Mouse (Mus musculus) thymus, postnatal 4 days (tissue): ENCODE results near the gene Ckm.

Experiments used
- DNase-seq: peaks from one replicate; pipeline ENCODE4 v3.0.0; 2021

Gene Ckm

GRCm38 (mm10) chr7:19436276-19436675 is 31.7 kb downstream of the Ckm start:
- no peak for DNase-seq

DNA sequence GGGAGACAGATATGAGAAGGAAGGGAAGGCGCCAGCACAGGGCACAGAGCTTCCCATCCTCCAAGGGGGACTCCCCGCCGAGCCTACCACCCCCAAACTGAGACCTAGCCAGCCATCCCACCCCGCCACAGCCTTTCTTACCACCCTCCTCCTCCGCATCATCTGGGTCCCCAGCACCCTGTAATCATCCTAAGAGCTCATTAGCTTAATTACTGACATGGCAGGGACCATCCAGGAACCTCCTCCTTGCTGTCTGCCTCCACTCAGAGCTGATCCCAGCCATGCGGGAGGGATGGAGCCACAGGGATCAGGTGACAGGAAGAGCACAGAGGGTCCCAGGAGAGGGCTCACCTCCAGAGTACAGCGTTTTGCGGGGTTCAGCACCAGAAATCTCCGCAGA is 32.5 kb downstream of the Ckm start:
- no peak for DNase-seq

DNA sequence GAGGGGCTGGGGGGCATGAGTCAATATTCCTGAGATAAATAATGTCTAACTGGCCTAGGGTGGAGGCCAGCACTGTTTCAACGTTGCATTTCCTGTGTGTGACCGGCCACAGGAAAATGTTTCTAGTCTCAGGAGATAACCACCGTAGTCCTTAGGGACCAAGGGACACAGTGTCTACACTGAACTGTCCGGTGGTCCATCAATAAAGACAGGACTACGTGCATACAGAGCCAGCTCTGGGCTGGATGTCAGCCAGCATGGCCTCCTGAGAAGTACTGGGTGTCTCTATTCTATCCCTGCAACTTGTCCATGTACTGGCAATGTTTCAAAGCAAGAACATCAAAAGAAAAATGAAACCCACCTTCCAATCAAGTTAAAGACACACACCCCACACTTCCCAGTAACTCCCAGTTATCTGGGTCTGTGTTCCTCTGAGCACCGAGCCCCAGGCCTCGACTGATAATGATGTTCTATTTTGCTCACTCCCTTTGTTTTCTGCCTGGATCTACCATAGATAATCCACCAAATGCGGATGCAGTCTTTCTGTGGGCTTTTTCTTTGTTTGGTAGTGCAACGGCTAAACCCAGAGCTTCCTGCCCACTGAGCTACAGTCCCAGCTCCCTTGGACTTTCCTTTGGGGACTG is 37.0 kb downstream of the Ckm start:
- DNase-seq, result no peak

- peak; percentile 88 for DNase-seq
Measured at GRCm38 (mm10) chr7:19443344-19443743, 38.8 kb downstream of the Ckm start.

- DNase-seq, result no peak
Measured at GRCm38 (mm10) chr7:19444801-19445200, 40.2 kb downstream of the Ckm start.

DNA sequence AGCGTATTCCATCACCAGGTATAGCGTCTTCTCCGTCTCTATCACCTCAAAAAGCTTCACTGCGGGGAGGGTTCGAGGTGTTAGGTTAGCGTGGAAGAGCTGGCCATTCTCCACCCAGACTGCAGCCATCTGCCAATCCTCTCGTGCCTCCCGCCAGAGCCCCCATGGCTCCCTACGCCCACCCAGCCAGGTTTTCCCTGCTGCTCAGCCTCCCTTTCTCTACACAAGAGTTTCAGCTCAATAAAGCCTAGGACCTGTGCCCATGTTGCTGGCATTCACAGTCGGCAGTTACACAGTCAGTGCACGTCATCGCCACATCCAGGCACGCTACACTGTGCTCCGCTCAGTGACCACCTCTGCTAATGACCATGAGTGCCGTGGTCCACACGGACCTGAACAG is 43.1 kb downstream of the Ckm start:
- DNase-seq, result no peak

- DNase-seq, result no peak
Measured at GRCm38 (mm10) chr7:19449165-19449564, 44.6 kb downstream of the Ckm start.

GRCm38 (mm10) chr7:19455186-19455585 is 50.6 kb downstream of the Ckm start:
- no peak for DNase-seq

DNA sequence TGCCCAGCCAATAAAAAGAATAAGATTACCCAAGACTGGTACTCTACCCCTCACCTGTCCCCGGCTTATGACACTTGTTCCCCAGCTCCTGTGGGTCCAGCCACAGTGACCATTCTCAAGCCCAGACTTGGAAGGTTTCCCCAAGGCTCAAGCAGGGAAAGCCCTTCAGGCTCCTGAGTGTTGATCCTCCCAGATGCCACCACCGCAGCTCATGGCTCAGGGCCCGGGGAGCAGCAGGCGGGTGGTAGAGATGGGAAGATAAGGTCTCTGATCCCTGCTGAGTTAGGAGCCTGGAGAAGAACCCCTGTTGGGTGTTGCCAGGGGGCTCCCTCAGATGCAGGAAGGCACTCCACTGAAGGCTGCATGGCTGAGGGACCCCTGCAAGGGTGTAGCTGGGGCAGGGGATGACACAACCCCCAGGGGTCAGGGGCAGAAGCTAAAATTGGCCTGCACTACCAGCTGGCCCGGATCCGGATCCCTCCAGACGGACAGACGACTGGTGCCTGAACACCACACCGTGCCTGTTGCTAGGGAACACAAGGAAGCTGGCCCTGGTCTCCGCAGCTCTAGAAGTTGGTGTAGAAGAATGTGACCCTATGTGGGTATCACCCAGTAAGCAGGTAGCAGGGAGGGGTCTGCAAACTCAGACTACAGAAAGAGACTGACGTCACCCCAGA is 51.4 kb downstream of the Ckm start:
- DNase-seq, result no peak

DNA sequence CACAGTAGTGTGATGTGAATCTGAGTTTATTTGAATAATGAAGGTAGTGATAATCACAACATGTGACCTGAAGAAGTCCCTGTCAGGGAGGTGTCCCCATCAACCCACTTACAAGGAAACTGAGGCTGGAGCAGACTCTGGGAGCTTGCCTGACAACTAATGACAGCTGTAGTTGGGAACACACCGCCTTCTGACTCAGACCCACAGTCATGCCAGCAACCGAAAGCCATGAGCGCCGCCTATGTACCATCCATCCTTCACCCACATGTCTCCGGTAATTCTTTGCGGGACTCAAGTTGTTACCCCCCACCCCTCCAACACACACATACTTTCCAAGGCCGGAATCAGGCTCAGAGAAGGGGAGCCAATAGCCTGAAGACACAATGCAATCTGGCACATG is 52.1 kb downstream of the Ckm start:
- no peak for DNase-seq

GRCm38 (mm10) chr7:19457414-19458071 is 53.0 kb downstream of the Ckm start:
- DNase-seq, result no peak

GRCm38 (mm10) chr7:19458072-19458486 is 53.5 kb downstream of the Ckm start:
- DNase-seq, result peak; percentile 89

DNA sequence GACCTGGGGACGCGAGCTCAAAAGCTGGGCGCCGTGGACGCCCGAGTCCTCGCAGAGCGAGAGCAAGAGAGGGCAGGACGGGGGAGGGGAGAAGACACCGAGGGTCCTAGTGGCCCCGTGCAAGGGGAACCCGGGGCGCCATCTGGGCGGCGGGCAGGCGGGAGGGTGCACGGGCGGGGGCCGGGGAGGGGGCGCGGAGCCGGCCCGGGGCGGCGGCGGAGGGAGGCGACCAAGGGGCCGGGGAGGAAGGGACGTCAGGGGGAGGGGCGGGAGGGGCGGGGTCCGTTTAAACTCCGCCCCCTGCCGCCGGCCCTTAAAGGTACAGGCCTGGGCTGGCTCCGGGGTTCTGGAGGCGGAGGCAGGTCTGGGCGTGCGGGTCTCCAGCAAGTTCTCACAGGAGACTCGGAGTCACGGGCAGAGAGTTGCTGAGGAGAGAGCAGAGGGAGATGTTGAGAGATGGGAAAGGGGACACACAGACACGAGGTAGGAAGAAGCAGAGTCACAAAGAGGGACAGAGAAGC is 54.1 kb downstream of the Ckm start, which contains the start of gene Mark4:
Gene Mark4, minus strand, starts transcription at position 231 of the 521 bp plus-strand sequence.
- DNase-seq, result peak; percentile 86

DNA sequence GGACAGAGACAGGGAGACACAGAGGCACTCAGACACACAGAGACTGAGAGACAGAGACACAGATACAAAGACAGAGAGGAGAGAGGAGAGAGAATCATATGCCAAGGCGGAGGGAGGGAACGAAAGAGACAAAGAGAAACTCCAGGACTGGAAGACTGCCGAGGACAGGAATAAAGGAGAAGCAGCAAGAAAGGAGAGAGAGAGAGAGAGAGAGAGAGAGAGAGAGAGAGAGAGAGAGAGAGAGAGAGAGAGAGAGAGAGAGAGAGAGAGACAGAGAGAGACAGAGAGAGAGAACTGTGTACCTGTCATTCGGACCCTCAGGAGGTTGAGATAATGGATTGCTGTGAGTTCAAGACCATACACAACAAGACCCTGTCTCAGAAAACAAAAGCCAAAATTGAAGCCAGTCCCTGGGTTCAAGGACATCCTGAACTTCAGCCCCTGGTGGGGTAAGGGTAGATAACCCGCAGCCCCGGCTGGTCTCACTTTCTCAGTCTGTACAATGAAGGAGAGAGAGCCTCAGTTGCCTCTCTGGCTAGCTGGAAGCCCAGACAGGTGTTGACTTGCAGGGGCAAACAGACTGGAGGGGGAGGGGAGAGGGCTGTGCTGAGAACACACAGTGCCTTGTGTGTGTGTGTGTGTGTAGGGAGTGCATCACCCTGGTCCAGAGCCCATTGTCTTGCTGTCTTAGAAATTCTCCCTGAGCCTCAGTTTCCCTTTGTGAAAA is 54.7 kb downstream of the Ckm start:
- DNase-seq, result peak; percentile 36

DNA sequence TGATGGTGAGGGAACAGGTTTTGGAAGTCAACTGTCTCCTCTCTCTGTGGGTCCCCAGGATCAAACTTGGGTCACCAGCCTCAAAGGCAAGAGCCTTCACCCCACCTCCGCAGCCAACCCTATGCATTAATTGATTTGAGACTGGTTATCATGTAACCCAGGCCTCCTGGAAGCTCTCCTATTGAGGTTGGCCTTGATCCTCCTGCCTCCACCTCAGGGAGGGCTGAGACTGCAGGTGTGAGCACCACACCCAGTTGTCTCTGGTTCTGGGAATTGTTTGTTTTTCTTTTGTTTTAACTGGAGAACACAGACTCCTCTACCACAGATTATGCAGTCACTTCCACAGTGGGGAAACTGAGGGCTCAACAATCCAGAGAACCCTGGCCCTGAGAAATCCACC is 55.9 kb downstream of the Ckm start:
- DNase-seq, result no peak

- peak; percentile 82 for DNase-seq
Measured at GRCm38 (mm10) chr7:19461488-19461887, 56.9 kb downstream of the Ckm start.

GRCm38 (mm10) chr7:19462443-19462842 is 57.9 kb downstream of the Ckm start:
- no peak for DNase-seq

DNA sequence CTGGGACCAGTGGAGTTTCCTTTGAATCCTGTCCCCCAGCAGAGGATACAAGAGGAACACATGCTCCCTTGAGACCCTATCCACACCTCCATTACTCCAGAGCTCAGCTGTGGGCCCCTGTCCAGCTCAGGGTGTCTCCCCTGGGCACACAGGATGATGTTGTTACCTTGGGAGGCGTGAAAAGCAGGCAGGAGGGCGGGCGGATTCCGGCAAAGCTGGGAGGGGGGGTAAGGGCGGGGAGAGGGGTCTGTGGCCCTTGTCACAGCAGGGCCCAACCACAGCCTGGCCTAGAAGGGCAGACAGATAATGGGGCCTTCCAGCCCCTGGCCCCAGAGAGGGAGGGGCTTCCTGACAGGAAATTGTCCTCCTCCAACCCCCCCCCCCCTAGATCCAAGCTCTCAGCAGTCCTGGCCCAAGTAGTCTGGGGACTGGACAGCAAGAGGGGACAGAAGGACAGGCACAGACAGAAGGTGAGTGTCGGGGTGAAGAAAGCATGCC is 58.4 kb downstream of the Ckm start, which contains the start of gene Exoc3l2:
Gene Exoc3l2, plus strand, starts transcription at position 448 of the 498 bp plus-strand sequence.
- DNase-seq, result no peak

- DNase-seq, result no peak
Measured at GRCm38 (mm10) chr7:19464367-19465307, 60.1 kb downstream of the Ckm start.

DNA sequence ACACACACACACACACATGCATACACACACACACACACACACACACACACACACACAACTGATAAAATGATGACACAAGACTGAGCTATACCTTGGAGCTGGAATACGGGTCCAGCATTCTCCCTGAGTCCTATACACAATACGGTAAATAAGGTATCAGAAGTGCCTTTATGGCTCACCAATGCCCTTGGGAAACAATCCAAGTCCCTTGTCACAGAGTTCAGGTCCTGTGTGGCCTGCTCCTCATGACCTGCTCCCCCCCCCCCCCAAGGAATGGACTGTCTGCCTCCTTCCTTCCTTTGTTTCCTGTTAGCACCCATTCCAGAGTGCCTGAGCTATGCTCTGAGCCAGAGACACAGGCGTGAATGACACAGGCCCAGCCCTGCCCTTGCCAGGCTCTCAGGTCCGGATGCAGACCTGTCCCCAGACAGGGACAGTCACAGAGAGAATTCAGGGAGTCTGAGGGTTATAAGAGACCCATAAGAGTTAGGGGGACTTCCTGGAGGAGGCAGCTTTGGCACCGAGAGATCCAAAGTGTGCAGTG is 62.1 kb downstream of the Ckm start:
- no peak for DNase-seq

DNA sequence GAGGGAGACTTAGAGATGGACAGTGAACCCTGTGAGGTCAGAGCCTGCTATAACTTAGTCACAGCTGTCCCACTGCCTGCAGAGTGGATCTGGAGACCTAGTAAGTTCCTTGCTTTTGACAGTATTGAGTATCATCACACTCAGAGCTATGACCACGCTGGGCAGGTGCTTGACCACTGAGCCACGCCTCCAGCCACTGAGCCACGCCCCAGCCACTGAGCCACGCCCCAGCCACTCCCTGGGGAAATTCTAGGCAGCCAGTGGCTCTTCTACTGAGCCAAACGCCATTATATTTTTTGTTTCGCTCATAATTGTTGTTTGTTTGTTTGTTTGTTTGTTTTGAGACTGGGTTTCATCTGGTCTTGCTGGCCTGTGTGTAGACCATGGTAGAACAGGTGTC is 63.1 kb downstream of the Ckm start:
- DNase-seq, result no peak
